Mouse (Mus musculus) thymus, adult 2 months (tissue): ENCODE measurements around the gene Dclk1.

Experiments
- CTCF ChIP-seq: fragments of 200-500 bp; IDR thresholded peaks from 2 replicates; pipeline ENCODE4 v1.5.1; 2012; ENCODE audit warnings: mild to moderate bottlenecking, control low read depth, low read length, moderate library complexity, borderline replicate concordance; ENCODE audit not compliant: control insufficient read depth, poor library complexity, insufficient read depth; ENCODE audit errors: extremely low read depth
- POLR2A ChIP-seq: fragments of 200-500 bp; IDR thresholded peaks from 2 replicates; pipeline ENCODE4 v1.6.1; 2012; ENCODE audit warnings: mild to moderate bottlenecking, low read length, control low read depth, moderate library complexity; ENCODE audit not compliant: control insufficient read depth, poor library complexity, insufficient read depth; ENCODE audit errors: extremely low read depth

- TF ChIP-seq CTCF = no peak
- no peak for TF ChIP-seq POLR2A
Measured at GRCm38 (mm10) chr3:55558570-55558969, 316.4 kb downstream of the Dclk1 start.
